Mouse (Mus musculus): ENCODE measurements around the gene Chpf. TPM values are rescaled to one million over a fixed set of nuclear protein-coding genes. Genes with fewer than 3 reads are reported as not detected.

Chpf gene
- total RNA-seq, 2 experiments from 2014 or later = 1.2 to 3.1 TPM

DNA sequence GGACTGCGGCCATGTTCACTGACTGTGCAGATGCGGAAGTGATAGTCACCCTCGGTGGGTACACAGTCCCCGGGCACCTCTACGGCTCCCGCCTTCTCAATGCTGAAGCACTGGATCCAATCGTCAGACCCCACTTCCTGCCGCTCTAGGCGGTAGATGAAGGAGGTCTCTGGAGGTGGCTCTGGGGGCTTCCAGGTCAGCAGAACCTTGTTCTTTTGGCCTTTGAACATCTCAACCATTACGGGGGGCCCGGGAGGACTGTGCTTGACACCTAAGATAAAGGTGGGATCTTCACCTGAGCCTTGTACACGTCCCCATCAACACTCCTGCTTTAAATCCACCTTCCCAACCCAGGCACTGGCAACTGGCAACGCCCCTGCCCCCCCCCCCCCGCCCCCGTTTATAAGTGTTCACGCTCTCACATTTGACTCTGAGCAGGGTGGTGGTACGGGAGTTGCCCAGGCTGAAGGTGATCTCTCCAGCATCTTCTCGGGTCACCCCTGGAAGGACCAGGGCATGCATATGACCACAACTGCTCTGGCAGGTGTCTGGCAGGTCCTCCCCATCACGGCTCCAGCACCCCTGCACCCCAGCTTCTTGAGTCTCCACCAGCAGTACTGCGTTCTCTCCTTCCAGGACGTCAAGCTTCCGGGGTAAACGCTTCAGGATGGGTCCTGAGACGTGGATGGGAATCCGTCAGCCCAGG is 24.0 kb upstream of the Chpf start:
- no peak for ATAC-seq (replicated peaks; ENCODE audit: low FRiP score, low TSS enrichment, poor library complexity, severe bottlenecking)

DNA sequence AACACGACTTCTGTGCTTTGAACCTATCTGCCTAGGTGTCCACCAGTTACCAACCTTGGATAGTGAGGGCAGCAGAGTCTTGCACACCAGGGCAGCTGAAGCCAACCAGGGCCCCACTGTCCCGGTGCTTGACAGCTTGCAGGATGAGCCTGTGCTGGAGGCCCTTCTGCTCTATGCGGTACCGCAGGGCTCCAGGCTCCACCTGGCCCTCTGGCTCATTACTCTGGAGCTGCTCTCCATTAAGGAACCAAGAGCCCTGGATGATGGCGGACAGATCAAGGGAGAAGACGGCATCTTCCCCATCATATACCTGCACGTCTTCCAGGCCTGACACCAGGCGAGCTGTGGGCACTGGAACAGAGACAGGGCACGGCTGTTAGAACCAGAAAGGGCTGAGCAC is 22.8 kb upstream of the Chpf start:
- no peak for ATAC-seq (replicated peaks; ENCODE audit: low FRiP score, low TSS enrichment, poor library complexity, severe bottlenecking)

- ATAC-seq (replicated peaks; ENCODE audit: low FRiP score, low TSS enrichment, poor library complexity, severe bottlenecking) = no peak
Observed at GRCm38 (mm10) chr1:75499441-75499840, 20.3 kb upstream of the Chpf start.

DNA sequence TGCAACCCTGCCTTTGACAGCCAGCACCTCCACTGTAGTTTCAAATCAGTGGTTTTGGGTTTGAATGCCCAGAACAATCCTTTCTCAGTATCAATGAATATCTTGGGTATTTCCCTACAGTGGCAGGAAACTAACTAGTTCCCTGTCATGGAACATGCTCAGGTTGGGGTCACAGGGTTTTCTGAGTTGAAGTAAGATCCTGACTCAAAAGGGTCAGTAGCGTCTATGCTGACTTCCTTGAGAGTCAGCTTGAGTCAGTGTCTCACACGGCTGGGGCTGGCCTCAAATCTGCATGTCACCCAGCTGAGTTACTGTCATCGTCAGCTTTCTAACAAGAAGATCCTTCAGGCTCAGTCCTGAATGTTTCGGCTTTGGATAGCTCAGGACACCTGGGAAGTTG is 19.8 kb upstream of the Chpf start:
- no peak for ATAC-seq (replicated peaks; ENCODE audit: low FRiP score, low TSS enrichment, poor library complexity, severe bottlenecking)

DNA sequence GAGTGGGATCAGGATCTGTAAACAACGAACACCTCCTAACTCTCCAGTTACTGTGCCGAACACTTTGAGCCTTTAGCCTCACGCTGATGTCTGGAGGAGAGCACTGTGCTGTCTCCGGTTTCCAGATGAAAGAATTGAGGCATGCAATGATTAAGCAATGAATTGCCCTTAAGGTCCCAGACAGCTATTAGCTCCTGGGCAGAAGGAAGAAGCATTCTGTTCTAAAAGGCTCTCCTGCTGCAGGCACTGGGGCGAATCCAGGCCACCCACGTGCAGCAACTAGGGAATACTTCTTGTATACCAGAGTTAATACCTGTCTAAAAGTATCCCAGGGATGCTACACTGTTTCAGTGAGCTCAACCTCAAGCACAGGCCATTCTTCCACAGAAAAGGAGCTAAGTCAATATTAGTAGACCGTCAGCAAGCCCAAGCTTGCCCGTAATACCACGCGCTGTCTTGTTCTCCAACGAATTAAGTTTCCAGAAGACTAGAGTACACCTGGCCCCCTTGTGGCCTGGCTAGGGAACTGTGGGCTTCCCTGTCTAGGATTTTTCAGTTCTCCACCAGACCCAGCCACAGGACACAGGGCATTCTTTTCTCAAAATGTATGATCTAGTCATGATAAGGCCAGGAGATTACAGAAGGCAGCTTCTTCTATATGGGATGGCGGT is 15.9 kb upstream of the Chpf start:
- ATAC-seq (replicated peaks; ENCODE audit: low FRiP score, low TSS enrichment, poor library complexity, severe bottlenecking) = peak; percentile 73

DNA sequence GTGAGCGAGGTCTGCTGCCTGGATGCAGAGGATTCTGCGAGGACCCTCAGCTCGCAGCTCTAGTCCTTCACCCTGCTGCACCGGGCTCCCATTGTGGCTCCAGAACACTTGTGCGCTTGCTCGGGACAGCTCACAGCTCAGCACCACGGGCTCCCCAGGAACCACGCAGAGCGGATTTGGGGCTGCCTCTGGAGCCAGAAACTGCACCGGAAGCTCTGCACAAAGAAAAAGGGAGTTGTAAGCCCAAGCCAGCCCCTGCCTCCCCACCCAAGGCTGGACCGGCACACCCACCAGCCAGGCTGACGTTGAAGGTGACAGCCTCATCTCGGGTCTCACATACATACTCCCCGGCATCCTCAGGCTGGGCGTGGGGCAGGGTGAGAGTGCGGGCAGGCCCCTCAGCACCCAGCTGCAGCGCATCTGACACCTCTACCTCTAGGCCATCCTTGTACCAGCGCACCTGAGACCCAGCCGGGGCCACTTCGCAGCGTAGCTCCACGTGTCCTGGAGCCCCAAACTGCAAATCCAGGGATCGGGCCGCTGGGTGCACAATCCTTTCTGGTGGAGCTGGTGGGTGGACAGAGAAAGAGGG is 13.6 kb upstream of the Chpf start:
- ATAC-seq (replicated peaks; ENCODE audit: low FRiP score, low TSS enrichment, poor library complexity, severe bottlenecking) = no peak

GRCm38 (mm10) chr1:75490785-75491551 is 11.9 kb upstream of the Chpf start:
- ATAC-seq (replicated peaks; ENCODE audit: low FRiP score, low TSS enrichment, poor library complexity, severe bottlenecking) = no peak

- peak; percentile 57 for ATAC-seq (replicated peaks; ENCODE audit: low FRiP score, low TSS enrichment, poor library complexity, severe bottlenecking)
Observed at GRCm38 (mm10) chr1:75487405-75488161, 8.5 kb upstream of the Chpf start.

GRCm38 (mm10) chr1:75487040-75487404 is 7.9 kb upstream of the Chpf start:
- ATAC-seq (replicated peaks; ENCODE audit: low FRiP score, low TSS enrichment, poor library complexity, severe bottlenecking) = no peak

DNA sequence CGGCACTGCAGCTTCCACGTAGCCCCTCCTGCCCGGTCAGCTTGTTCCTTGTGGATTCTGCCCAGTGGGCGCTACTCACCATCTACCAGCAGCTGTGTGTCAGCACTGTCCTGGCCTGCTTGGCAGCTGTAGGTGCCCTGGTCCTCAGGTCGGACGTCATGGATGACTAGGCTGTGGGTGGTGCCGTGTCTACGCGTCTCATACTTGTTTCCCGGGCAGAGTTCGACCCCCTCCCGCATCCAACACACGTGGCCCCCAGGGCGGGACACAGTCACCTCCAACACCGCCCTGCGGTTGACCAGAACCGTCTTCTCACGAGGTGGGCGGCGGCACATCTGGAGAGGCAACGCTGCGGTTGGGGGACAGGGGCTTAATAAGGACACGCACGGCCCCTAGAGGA is 7.5 kb upstream of the Chpf start:
- no peak for ATAC-seq (replicated peaks; ENCODE audit: low FRiP score, low TSS enrichment, poor library complexity, severe bottlenecking)

DNA sequence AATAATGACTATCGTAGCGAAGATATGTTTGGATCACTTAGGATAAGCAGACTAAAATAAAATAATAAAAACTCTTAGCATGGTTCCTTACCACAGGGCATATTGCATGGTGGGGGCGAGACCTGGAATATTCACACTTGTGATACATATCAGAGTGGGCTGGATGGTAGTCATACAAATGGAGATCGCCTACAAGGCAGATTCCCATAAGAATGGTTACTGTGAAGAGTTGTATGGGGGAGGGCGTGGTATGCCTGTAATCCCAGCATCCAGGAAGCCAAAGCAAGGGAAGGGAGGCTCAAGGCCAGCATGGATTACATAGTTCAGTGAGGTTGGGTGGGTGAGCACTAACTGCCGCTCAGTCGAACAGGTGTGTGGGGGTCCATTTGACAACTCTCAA is 1.6 kb upstream of the Chpf start:
- no peak for ATAC-seq (replicated peaks; ENCODE audit: low FRiP score, low TSS enrichment, poor library complexity, severe bottlenecking)

DNA sequence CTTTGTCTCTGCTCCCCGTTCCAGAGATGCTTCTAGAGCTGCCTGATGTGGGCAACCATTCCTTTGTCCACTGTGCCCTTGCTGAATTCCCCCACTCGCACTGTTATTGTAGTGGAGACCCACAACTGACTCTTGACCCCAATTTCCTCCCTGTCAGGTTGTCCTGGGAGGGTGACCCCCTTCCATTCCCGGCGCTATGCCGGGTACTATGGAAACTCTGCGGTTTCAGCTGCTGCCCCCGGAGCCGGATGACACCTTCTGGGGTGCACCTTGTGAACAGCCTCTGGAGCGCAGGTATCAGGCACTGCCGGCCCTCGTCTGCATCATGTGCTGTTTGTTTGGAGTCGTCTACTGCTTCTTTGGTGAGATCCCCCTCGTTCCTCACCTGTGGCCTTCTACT is 929 bp upstream of the Chpf start:
- ATAC-seq (replicated peaks; ENCODE audit: low FRiP score, low TSS enrichment, poor library complexity, severe bottlenecking) = no peak

- ATAC-seq (replicated peaks; ENCODE audit: low FRiP score, low TSS enrichment, poor library complexity, severe bottlenecking) = no peak
Observed at GRCm38 (mm10) chr1:75479635-75479989, 505 bp upstream of the Chpf start.

GRCm38 (mm10) chr1:75478497-75478896 is 610 bp downstream of the Chpf start:
- no peak for ATAC-seq (replicated peaks; ENCODE audit: low FRiP score, low TSS enrichment, poor library complexity, severe bottlenecking)

DNA sequence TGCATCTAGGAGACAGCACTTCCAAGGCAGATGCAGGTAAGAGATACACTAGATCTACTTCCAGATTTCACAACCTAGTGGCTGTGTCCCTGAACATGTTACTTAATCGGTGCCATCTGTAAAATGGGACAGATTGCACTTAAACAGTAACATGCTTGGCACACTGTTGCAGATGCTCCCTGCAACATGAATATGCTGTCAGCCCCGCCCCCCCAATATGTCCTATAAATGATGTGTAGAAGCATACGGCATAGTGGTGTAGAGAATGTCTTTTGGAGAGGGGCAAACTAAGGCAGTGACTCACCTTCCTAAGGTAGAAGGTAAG is 1.2 kb downstream of the Chpf start:
- no peak for ATAC-seq (replicated peaks; ENCODE audit: low FRiP score, low TSS enrichment, poor library complexity, severe bottlenecking)

- peak; percentile 49 for ATAC-seq (replicated peaks; ENCODE audit: low FRiP score, low TSS enrichment, poor library complexity, severe bottlenecking)
Observed at GRCm38 (mm10) chr1:75477264-75477965, 1.7 kb downstream of the Chpf start.

- ATAC-seq (replicated peaks; ENCODE audit: low FRiP score, low TSS enrichment, poor library complexity, severe bottlenecking) = no peak
Observed at GRCm38 (mm10) chr1:75476441-75476840, 2.7 kb downstream of the Chpf start.

DNA sequence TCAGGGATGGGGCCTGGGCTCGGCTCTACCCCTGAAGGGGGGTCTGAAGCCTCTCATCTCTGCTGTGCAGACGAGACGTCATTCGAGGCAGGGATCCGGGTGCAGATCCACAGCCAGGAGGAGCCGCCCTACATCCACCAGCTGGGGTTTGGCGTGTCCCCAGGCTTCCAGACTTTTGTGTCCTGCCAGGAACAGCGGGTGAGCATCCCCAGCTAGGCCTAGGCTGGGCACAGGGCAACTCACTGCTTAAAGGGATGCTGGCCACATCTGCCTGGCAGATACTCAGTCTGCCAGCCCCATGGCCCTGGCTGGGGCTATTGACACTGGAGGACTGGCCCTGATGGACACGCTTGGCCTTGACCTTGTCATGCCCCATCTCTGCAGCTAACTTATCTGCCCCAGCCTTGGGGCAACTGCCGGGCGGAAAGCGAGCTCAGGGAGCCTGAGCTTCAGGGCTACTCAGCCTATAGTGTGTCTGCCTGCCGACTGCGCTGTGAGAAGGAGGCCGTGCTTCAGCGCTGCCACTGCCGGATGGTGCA is 9.8 kb downstream of the Chpf start:
- no peak for ATAC-seq (replicated peaks; ENCODE audit: low FRiP score, low TSS enrichment, poor library complexity, severe bottlenecking)
